Mouse (Mus musculus) myocyte (in vitro differentiated cells): ENCODE results near the gene Uevld. TPM values are rescaled to one million over a fixed set of nuclear protein-coding genes. Genes with fewer than 3 reads are reported as not detected.

ENCODE experiments used
- H3K27me3 ChIP-seq: one replicate; pipeline ENCODE4 v1.6.1; 2011; ENCODE audit not compliant: control insufficient read depth, insufficient read depth, insufficient read length
- H3K36me3 ChIP-seq: one replicate; pipeline ENCODE4 v1.6.1; 2011; ENCODE audit not compliant: control insufficient read depth, insufficient read depth
- H3K4me2 ChIP-seq: one replicate; pipeline ENCODE4 v1.6.1; 2011; ENCODE audit warnings: low read depth, control low read depth
- H3K4me3 ChIP-seq: one replicate; pipeline ENCODE4 v1.5.1; 2011; ENCODE audit warnings: mild to moderate bottlenecking, control low read depth, moderate library complexity
- H3K79me2 ChIP-seq: one replicate; pipeline ENCODE4 v1.6.1; 2011; ENCODE audit not compliant: control insufficient read depth, insufficient read depth
- H3ac ChIP-seq: one replicate; pipeline ENCODE4 v1.6.1; 2011; ENCODE audit not compliant: control insufficient read depth, insufficient read length
- CEBPB ChIP-seq: IDR thresholded peaks from 2 replicates; pipeline ENCODE4 v1.6.1; 2011; ENCODE audit warnings: mild to moderate bottlenecking, moderate library complexity; ENCODE audit not compliant: poor library complexity, insufficient read depth, severe bottlenecking
- E2F4 ChIP-seq: IDR thresholded peaks from one replicate; pipeline ENCODE4 v1.6.1; 2011; ENCODE audit warnings: mild to moderate bottlenecking, control low read depth, moderate library complexity; ENCODE audit not compliant: insufficient read depth
- MAX ChIP-seq: IDR thresholded peaks from one replicate; pipeline ENCODE4 v1.6.1; 2011; ENCODE audit warnings: low read depth, mild to moderate bottlenecking, control low read depth
- MYOD1 ChIP-seq, 3 experiments: IDR thresholded peaks; one replicate each; pipeline ENCODE4 v1.6.1; 2011; ENCODE audit warnings: control low read depth in 2 of 3, low read depth in 2 of 3, mild to moderate bottlenecking in 2 of 3, moderate library complexity in 1 of 3; ENCODE audit not compliant: insufficient read length in 2 of 3, control insufficient read depth in 1 of 3
- MYOG ChIP-seq, 3 experiments: IDR thresholded peaks; one replicate each; pipeline ENCODE4 v1.6.1; 2011; ENCODE audit warnings: control low read depth in 2 of 3, low read depth in 2 of 3, mild to moderate bottlenecking in 2 of 3; ENCODE audit not compliant: insufficient read length in 2 of 3, control insufficient read depth in 1 of 3, insufficient read depth in 1 of 3
- POLR2A ChIP-seq: IDR thresholded peaks from one replicate; pipeline ENCODE4 v1.6.1; 2011; ENCODE audit warnings: low read depth, mild to moderate bottlenecking, control low read depth, moderate library complexity; ENCODE audit not compliant: insufficient read length
- POLR2AphosphoS2 ChIP-seq: IDR thresholded peaks from one replicate; pipeline ENCODE4 v1.6.1; 2011; ENCODE audit warnings: low read depth, control low read depth; ENCODE audit not compliant: insufficient read length
- REST ChIP-seq: IDR thresholded peaks from one replicate; pipeline ENCODE4 v1.6.1; 2011; ENCODE audit warnings: mild to moderate bottlenecking, control low read depth, moderate library complexity; ENCODE audit not compliant: insufficient read depth, insufficient read length
- SRF ChIP-seq: IDR thresholded peaks from one replicate; pipeline ENCODE4 v1.6.1; 2011; ENCODE audit warnings: low read depth; ENCODE audit not compliant: control insufficient read depth, insufficient read length
- TCF12 ChIP-seq: IDR thresholded peaks from one replicate; pipeline ENCODE4 v1.6.1; 2011; ENCODE audit warnings: mild to moderate bottlenecking, control low read depth; ENCODE audit not compliant: poor library complexity, insufficient read depth, severe bottlenecking
- TCF3 ChIP-seq: IDR thresholded peaks from one replicate; pipeline ENCODE4 v1.6.1; 2011; ENCODE audit warnings: low read depth, control low read depth; ENCODE audit not compliant: insufficient read length
- USF1 ChIP-seq: IDR thresholded peaks from one replicate; pipeline ENCODE4 v1.6.1; 2011; ENCODE audit warnings: low read depth, mild to moderate bottlenecking, control low read depth, moderate library complexity
- polyA plus RNA-seq: library from polyadenylated mRNA; unstranded; fragments of >200 nt; fragmentation: generic; extraction: Trizol; gene quantifications from one replicate; pipeline ENCODE4 v1.2.1, GENCODE M21; 2012; ENCODE audit warnings: missing spikeins

Uevld gene
- polyA plus RNA-seq, 1 experiment = 3.6 TPM

DNA sequence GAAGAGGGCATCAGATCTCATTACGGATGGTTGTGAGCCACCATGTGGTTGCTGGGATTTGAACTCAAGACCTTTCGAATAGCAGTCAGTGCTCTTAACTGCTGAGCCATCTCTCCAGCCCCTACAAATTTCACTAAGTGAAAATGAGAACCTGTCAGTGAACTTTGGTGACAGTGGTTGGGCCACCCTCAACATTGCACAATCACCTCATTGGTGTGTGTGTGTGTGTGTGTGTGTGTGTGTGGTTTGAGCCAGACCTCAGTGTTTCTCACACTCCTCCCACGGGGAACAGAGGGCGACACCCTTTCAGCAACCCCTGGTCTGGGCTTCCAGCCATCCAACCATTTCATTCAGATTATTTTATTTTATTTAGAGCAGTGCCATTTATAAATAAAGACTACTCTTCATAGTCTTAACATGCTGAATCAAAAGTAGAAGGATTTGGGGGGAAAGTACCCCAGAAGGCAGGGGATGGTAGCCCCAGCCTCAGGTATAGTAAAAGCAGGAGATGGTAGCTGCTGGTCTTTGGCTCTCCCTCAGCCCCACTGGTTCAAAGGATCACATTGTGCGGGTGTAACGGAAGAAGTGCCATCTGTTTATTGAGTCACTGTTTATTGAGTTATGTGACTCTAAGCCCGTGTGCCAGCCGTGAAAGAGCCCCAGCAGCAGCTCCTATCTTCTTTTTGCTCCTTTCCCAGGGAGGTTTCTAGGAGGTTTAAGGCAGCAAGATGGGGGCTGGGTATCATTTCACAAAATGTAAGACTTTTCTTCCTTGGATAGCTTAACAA lies 27.6 kb upstream of the Uevld start:
- TF ChIP-seq E2F4 = no peak
- TF ChIP-seq CEBPB = peak; percentile 94
- TF ChIP-seq REST = no peak
- peak in 1 of 3 experiments; percentile 31 for TF ChIP-seq MYOG (IDR thresholded peaks at IDR 0.05; ENCODE audit: control insufficient read depth in 1 of 3, insufficient read depth in 1 of 3, insufficient read length in 2 of 3, low read depth in 2 of 3)
- TF ChIP-seq POLR2A = no peak
- no peak for TF ChIP-seq TCF12
- TF ChIP-seq MYOD1 (IDR thresholded peaks at IDR 0.05; ENCODE audit: control insufficient read depth in 1 of 3, insufficient read length in 2 of 3, low read depth in 2 of 3) = peak in 1 of 3 experiments; percentile 64
- no peak overlapping the region for H3ac ChIP-seq
- no peak overlapping the region for H3K4me3 ChIP-seq
- H3K36me3 ChIP-seq = peaks cover 3% of the 10 kb centered on the region
- H3K79me2 ChIP-seq = no peaks in the 10 kb centered on the region
- no peaks in the 10 kb centered on the region for H3K27me3 ChIP-seq
- peak overlapping the region; percentile 43 for H3K4me2 ChIP-seq

- no peaks in the 10 kb centered on the region for H3K79me2 ChIP-seq
- H3ac ChIP-seq = no peak within 1 kb of the TSS
- no peaks in the 10 kb centered on the region for H3K36me3 ChIP-seq
- no peak within 1 kb of the TSS for H3K4me2 ChIP-seq
- no peak within 1 kb of the TSS for H3K4me3 ChIP-seq
- TF ChIP-seq USF1 = no peak
- TF ChIP-seq MAX = no peak
- no peak for TF ChIP-seq TCF3
- no peak for TF ChIP-seq REST
- no peak for TF ChIP-seq POLR2AphosphoS2
- TF ChIP-seq E2F4 = no peak
- TF ChIP-seq CEBPB = no peak
- H3K27me3 ChIP-seq = no peaks in the 10 kb centered on the region
Observed at GRCm38 (mm10) chr7:46983280-46983679, 25.0 kb upstream of the Uevld start, which contains the start of gene Gm9999. TSS of gene Gm9999 (plus strand) at chr7:46983580.

DNA sequence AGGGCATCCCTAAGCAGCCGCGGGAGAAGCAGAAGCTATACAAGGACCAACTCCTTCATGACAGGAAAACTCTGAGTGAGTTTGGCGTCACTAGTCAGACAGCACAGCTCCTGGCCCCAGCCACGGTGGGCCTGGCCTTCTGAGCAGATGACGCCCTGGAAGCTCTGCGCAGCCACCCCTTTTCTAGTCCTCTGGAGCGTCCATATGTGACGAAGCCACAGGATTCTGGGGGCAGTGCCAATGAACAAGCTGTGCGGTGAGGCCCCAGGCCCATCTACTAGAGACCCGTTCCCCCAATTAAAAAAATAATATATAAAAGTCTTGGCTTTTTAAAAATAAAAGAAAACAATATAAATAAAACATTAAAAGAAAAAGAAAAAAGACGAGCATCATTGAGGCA lies 17.1 kb upstream of the Uevld start:
- no peak overlapping the region for H3K4me2 ChIP-seq
- no peak for TF ChIP-seq E2F4
- no peak for TF ChIP-seq MAX
- TF ChIP-seq REST = no peak
- no peak for TF ChIP-seq POLR2A
- TF ChIP-seq POLR2AphosphoS2 = no peak
- TF ChIP-seq TCF12 = no peak
- no peak for TF ChIP-seq MYOG (IDR thresholded peaks at IDR 0.05; ENCODE audit: control insufficient read depth in 1 of 3, insufficient read depth in 1 of 3, insufficient read length in 2 of 3, low read depth in 2 of 3)
- no peak for TF ChIP-seq SRF
- no peak for TF ChIP-seq USF1
- no peak for TF ChIP-seq MYOD1 (IDR thresholded peaks at IDR 0.05; ENCODE audit: control insufficient read depth in 1 of 3, insufficient read length in 2 of 3, low read depth in 2 of 3)
- no peak for TF ChIP-seq TCF3
- TF ChIP-seq CEBPB = no peak
- H3ac ChIP-seq = no peak overlapping the region
- H3K4me3 ChIP-seq = no peak overlapping the region
- no peaks in the 10 kb centered on the region for H3K36me3 ChIP-seq
- H3K79me2 ChIP-seq = no peaks in the 10 kb centered on the region
- no peaks in the 10 kb centered on the region for H3K27me3 ChIP-seq

DNA sequence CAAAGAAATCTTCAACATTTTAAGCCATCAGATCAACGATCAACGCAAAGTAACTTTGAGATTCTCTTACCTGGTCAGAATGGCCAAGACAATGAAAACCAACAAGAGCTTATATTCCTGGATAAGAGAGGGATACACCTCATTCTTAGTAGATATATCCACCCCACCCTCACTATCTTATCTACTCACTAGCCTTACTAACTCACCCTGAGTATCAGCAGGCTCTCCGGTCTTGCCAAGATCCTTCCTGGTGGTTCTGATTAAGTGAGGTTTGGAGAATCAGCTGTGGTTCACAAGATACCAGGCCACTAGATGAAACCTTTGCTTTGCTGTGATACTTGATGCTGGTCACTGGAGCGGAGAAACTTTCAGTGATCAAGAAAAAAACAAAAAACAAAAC lies 16.3 kb upstream of the Uevld start:
- Histone ChIP-seq H3ac (no peak overlapping the region), H3K4me3 (no peak overlapping the region), H3K36me3 (no peaks in the 10 kb centered on the region), H3K27me3 (no peaks in the 10 kb centered on the region), H3K4me2 (no peak overlapping the region), H3K79me2 (no peaks in the 10 kb centered on the region)
- TF ChIP-seq POLR2AphosphoS2 = no peak
- TF ChIP-seq CEBPB = no peak
- no peak for TF ChIP-seq MYOD1 (IDR thresholded peaks at IDR 0.05; ENCODE audit: control insufficient read depth in 1 of 3, insufficient read length in 2 of 3, low read depth in 2 of 3)
- TF ChIP-seq E2F4 = no peak
- TF ChIP-seq REST = no peak
- TF ChIP-seq POLR2A = no peak
- TF ChIP-seq MAX = no peak

DNA sequence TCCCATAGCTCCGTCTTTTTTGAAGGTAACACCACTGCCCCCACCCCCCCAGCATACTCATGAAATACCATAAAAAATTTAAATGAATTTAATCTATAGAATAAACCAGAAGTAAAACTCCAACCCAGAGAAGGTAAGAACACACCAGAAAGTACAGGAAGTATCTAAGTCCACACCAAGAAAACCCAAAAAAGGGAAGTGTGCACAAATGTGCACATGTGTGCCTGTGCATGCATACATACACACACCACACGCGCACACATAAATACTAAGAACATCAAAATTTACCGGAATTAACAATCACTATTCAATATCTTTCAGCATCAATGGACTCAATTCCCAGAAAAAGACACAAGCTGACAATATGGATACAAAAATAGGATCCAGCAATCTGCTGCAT lies 11.6 kb upstream of the Uevld start:
- H3K79me2 ChIP-seq = no peaks in the 10 kb centered on the region
- no peak overlapping the region for H3ac ChIP-seq
- H3K36me3 ChIP-seq = no peaks in the 10 kb centered on the region
- no peak overlapping the region for H3K4me2 ChIP-seq
- no peak overlapping the region for H3K4me3 ChIP-seq
- no peaks in the 10 kb centered on the region for H3K27me3 ChIP-seq
- TF ChIP-seq POLR2A (no peak), USF1 (no peak), CEBPB (no peak), MYOD1 (IDR thresholded peaks at IDR 0.05; ENCODE audit: control insufficient read depth in 1 of 3, insufficient read length in 2 of 3, low read depth in 2 of 3) (no peak), E2F4 (no peak), SRF (no peak), TCF3 (no peak), MAX (no peak), TCF12 (no peak), REST (no peak), MYOG (IDR thresholded peaks at IDR 0.05; ENCODE audit: control insufficient read depth in 1 of 3, insufficient read depth in 1 of 3, insufficient read length in 2 of 3, low read depth in 2 of 3) (no peak), POLR2AphosphoS2 (no peak)
